Mouse (Mus musculus) midbrain, postnatal 0 days (tissue): ENCODE measurements at regions not wholly inside any gene's neighbourhood (a gene's known extent, or its start where the extent isn't known, plus 50 kb on each side); places are given as distances from the start of the nearest gene placed in this dataset.

Experiments used
- ATAC-seq: fragments of 200-750 bp; cut with Nextera tagmentation; 2 replicates; pipeline ENCODE4 v1.8.0; 2017; ENCODE audit warnings: moderate number of reproducible peaks, mild to moderate bottlenecking, moderate TSS enrichment, moderate library complexity; ENCODE audit not compliant: low FRiP score
- DNase-seq: peaks from one replicate; pipeline ENCODE4 v3.0.0-alpha.2; 2015; ENCODE audit warnings: low spot score
- H3K27ac ChIP-seq: fragments of 300-500 bp; sonication (generic); 2 replicates; pipeline ENCODE4 v1.5.1; 2014; ENCODE audit warnings: low read depth, mild to moderate bottlenecking, low read length, mixed read lengths
- H3K27me3 ChIP-seq: fragments of 300-500 bp; sonication (generic); 2 replicates; pipeline ENCODE4 v1.6.1; 2014; ENCODE audit warnings: low read length, control low read depth, mixed read lengths; ENCODE audit not compliant: insufficient read depth
- H3K36me3 ChIP-seq: fragments of 300-500 bp; sonication (generic); 2 replicates; pipeline ENCODE4 v1.6.1; 2014; ENCODE audit warnings: low read length, control low read depth, mixed read lengths; ENCODE audit not compliant: insufficient read depth
- H3K4me1 ChIP-seq: fragments of 300-500 bp; sonication (generic); 2 replicates; pipeline ENCODE4 v1.6.1; 2014; ENCODE audit warnings: mild to moderate bottlenecking, control low read depth, antibody characterized with exemption, low read length, mixed read lengths; ENCODE audit not compliant: insufficient read depth
- H3K4me2 ChIP-seq: fragments of 300-500 bp; sonication (generic); 2 replicates; pipeline ENCODE4 v1.6.1; 2014; ENCODE audit warnings: low read depth, mild to moderate bottlenecking, low read length, mixed read lengths; ENCODE audit not compliant: poor library complexity, severe bottlenecking
- H3K4me3 ChIP-seq: fragments of 300-500 bp; sonication (generic); 2 replicates; pipeline ENCODE4 v1.5.1; 2014; ENCODE audit warnings: low read depth, mild to moderate bottlenecking, low read length, moderate library complexity
- H3K9ac ChIP-seq: fragments of 300-500 bp; sonication (generic); replicated peaks from 2 replicates; pipeline ENCODE4 v1.6.1; 2014; ENCODE audit warnings: mild to moderate bottlenecking, low read length, moderate library complexity, mixed read lengths; ENCODE audit not compliant: poor library complexity, severe bottlenecking
- H3K9me3 ChIP-seq: fragments of 300-500 bp; sonication (generic); 2 replicates; pipeline ENCODE4 v1.6.1; 2016; ENCODE audit warnings: low read length, control low read depth
- CTCF ChIP-seq: IDR thresholded peaks from 2 replicates; pipeline ENCODE4 v1.5.1; 2016; ENCODE audit warnings: antibody characterized with exemption, mild to moderate bottlenecking
- WGBS: fragments of 180-500 bp; shearing (Covaris S2); extraction: QIAGEN DNeasy Blood & Tissue Kit; methylation state at CpG from one replicate; pipeline ENCODE4 v1.1.7; 2014; 5-methylcytosine and 5-hydroxymethylcytosine counted together

DNA sequence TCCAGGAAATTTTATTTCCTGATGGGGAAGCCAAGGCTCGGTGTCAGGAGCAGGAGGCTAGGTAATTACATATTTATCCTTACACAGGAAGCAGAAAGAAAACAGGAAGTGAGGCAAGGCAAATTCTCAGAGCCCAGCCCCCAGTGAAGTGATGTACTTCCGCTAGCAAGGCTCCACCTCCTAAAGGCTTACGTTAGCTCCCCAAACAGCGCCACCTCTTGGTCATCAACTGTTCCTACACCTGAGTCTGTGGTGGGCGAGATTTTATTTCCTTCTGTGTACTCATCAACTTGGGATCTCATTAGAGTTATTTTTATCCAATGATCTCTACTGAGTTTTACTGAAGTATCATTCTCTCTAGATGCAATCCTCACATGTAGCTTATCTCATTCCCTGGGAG lies 561.6 kb downstream of the Tmem132b start:
- WGBS, result 88% methylated on average over 5 of the region's 5 CpGs
- H3K4me2 ChIP-seq, result no peak overlapping the region
- no peaks in the 10 kb centered on the region for H3K36me3 ChIP-seq
- TF ChIP-seq CTCF, result peak; percentile 50
- H3K27me3 ChIP-seq, result no peaks in the 10 kb centered on the region
- DNase-seq (peak; percentile 28), ATAC-seq (no peak)
- no peaks in the 10 kb centered on the region for H3K4me1 ChIP-seq
- H3K9ac ChIP-seq, result no peak overlapping the region
- H3K4me3 ChIP-seq, result no peak overlapping the region
- H3K27ac ChIP-seq, result no peak overlapping the region
- no peaks in the 10 kb centered on the region for H3K9me3 ChIP-seq

DNA sequence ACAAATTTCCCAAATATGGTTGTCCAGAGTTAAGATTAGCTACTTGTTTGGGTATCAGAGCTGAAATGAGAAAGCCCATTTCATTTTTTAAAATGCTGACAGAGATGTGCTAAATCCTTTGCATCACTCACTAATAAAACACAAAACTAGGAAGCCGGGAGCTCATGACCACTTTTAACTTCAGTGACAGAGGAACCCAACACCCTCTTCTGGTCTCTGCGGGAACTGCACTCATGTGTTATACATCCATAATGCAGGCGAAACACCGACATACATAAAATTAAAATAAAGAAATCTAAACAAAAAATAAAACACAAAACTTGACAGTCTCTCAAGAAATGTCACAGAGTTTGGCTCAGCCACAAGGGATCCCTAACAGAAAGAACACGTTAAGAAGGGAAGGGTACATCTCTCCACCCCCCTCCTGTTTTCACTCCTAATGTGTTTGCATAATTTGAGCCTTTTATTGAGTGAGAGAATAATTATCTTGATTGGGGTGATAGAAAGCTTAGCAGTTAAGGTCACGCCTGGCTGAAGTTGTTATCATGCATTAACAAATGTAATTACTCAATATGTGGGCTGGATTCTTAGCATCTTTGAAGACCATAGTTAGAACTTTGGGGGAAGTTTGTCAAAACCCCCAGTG lies 565.2 kb downstream of the Tmem132b start:
- Histone ChIP-seq H3K9me3 (no peaks in the 10 kb centered on the region), H3K4me2 (no peak overlapping the region), H3K4me1 (no peaks in the 10 kb centered on the region), H3K4me3 (no peak overlapping the region), H3K9ac (no peak overlapping the region), H3K27ac (no peak overlapping the region), H3K36me3 (no peaks in the 10 kb centered on the region), H3K27me3 (no peaks in the 10 kb centered on the region)
- DNase-seq (peak; percentile 49), ATAC-seq (no peak)
- TF ChIP-seq CTCF, result peak; percentile 59
- 77% methylated on average over 6 of the region's 6 CpGs for WGBS

DNA sequence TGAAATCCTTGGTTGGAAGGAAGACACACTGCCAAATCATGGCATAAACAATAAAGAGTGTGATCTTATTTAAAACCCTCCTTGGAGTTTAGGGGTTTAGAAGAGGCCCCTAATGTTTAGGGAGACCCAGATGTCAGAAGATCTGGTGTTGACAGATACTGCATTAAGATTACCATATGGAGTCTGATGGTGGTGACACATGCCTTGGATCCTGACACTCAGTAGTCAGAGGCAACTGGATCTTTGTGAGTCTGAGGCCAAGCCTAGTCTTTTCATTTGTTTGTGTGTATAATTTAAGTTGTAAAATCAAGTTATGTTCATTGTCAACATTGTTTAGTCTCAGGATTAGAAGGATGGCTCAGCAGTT lies 565.7 kb downstream of the Tmem132b start:
- no peaks in the 10 kb centered on the region for H3K27me3 ChIP-seq
- DNase-seq, result no peak
- no peak overlapping the region for H3K9ac ChIP-seq
- no peaks in the 10 kb centered on the region for H3K36me3 ChIP-seq
- H3K4me3 ChIP-seq, result no peak overlapping the region
- no peak for TF ChIP-seq CTCF
- H3K4me1 ChIP-seq, result no peaks in the 10 kb centered on the region
- no peak overlapping the region for H3K27ac ChIP-seq
- no peaks in the 10 kb centered on the region for H3K9me3 ChIP-seq
- H3K4me2 ChIP-seq, result no peak overlapping the region
- ATAC-seq, result no peak

DNA sequence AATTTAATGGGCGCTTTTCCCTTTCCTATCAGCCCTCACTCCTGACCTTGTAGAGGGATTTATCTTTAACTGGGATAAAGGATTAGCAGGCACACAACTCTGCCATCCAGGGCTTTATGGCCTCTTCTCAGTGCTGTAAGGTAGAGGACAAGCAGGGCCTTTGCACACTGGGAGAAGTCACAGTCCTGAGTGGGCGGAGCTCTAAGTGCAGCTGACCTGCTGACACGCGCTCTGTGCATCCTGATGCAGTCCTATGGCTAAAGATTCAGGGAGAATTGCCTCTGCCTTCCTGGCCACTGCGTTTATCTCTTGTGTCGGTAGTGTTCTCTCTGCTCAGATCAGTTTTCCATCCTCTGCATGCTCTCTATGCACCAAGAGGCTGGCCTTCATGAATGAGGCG lies 566.9 kb downstream of the Tmem132b start:
- ATAC-seq (no peak), DNase-seq (no peak)
- TF ChIP-seq CTCF, result no peak
- no peaks in the 10 kb centered on the region for H3K9me3 ChIP-seq
- no peak overlapping the region for H3K9ac ChIP-seq
- H3K27me3 ChIP-seq, result no peaks in the 10 kb centered on the region
- H3K4me3 ChIP-seq, result no peak overlapping the region
- H3K4me2 ChIP-seq, result no peak overlapping the region
- no peak overlapping the region for H3K27ac ChIP-seq
- H3K4me1 ChIP-seq, result no peaks in the 10 kb centered on the region
- WGBS, result 79% methylated on average over 7 of the region's 7 CpGs
- no peaks in the 10 kb centered on the region for H3K36me3 ChIP-seq

DNA sequence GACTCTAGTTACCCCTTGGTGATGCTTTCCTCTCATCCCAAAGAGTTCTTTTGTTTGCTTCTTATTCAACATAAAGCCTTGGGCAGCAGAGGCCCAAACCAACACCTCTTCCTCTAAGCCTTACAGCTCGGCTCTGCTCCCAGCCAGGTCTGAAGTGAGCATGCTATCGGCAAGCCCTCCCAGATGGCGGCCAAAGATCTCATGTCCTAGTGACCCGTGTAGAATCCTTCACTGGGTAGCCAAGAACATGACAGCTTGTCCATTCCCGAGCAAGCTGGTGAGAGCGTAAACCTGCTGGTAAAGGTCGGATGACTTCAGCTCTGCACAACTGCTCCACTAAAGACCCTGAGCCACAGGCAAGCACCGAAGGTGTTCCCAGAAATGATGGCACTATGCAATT lies 568.4 kb downstream of the Tmem132b start:
- H3K4me2 ChIP-seq, result no peak overlapping the region
- DNase-seq, result no peak
- no peak overlapping the region for H3K27ac ChIP-seq
- no peak overlapping the region for H3K9ac ChIP-seq
- no peaks in the 10 kb centered on the region for H3K9me3 ChIP-seq
- H3K4me1 ChIP-seq, result no peaks in the 10 kb centered on the region
- no peaks in the 10 kb centered on the region for H3K36me3 ChIP-seq
- H3K27me3 ChIP-seq, result no peaks in the 10 kb centered on the region
- TF ChIP-seq CTCF, result no peak
- WGBS, result 92% methylated on average over 8 of the region's 8 CpGs
- ATAC-seq, result no peak
- H3K4me3 ChIP-seq, result no peak overlapping the region

DNA sequence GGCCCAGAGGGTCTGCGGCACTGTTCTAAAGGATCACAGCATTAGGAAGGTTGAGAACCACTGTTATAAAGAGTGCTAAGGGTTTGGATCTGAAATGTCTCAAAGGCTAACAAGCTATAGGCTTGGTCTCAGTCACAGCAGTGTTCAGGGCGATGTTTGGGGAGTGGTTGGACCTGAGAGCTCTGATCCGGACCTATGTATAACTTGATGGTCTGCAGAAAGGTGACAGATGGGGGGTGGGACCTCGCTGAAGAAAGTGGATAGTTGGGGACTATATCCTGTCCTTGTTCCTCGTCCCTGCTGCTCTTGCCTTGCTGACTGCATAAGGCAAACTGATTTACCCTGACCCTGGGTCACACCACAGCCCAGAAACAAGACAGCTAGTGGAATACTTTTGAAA lies 572.9 kb downstream of the Tmem132b start:
- no peaks in the 10 kb centered on the region for H3K4me1 ChIP-seq
- ATAC-seq (no peak), DNase-seq (no peak)
- H3K4me3 ChIP-seq, result no peak overlapping the region
- no peak overlapping the region for H3K4me2 ChIP-seq
- H3K36me3 ChIP-seq, result no peaks in the 10 kb centered on the region
- H3K9me3 ChIP-seq, result no peaks in the 10 kb centered on the region
- H3K9ac ChIP-seq, result no peak overlapping the region
- 87% methylated on average over 5 of the region's 5 CpGs for WGBS
- no peak for TF ChIP-seq CTCF
- H3K27me3 ChIP-seq, result no peaks in the 10 kb centered on the region
- H3K27ac ChIP-seq, result no peak overlapping the region
